Mouse (Mus musculus) cortical plate, adult 2 months (tissue): Measurements from ENCODE around the gene Aff3.

Experiments
- CTCF ChIP-seq: fragments of 200-500 bp; IDR thresholded peaks from 2 replicates; pipeline ENCODE4 v1.5.1; 2011; ENCODE audit warnings: mild to moderate bottlenecking, control low read depth, low read length; ENCODE audit not compliant: insufficient read depth; ENCODE audit errors: extremely low read depth
- POLR2A ChIP-seq: fragments of 200-500 bp; IDR thresholded peaks from 2 replicates; pipeline ENCODE4 v1.6.1; 2011; ENCODE audit warnings: mild to moderate bottlenecking, low read length, control low read depth; ENCODE audit not compliant: insufficient read depth; ENCODE audit errors: extremely low read depth

GRCm38 (mm10) chr1:38399269-38399668 lies 265.5 kb downstream of the Aff3 start:
- no peak for TF ChIP-seq CTCF
- no peak for TF ChIP-seq POLR2A
